Mouse (Mus musculus): Measurements from ENCODE around the gene Tbl2. TPM values are rescaled to one million over a fixed set of nuclear protein-coding genes. Genes with fewer than 3 reads are reported as not detected.

Gene Tbl2
- polyA plus RNA-seq, 1 experiment from 2014 or later: 16.4 TPM

- WGBS: under 1% methylated on average over 95 of the region's 102 CpGs
- Histone ChIP-seq H3K4me1 (ENCODE audit: control insufficient read depth, insufficient read depth, low read length) (peaks cover 24% of the 10 kb centered on the region), H3K27ac (ENCODE audit: low read depth, low read length) (peak overlapping the region; percentile 93), H3K9me3 (ENCODE audit: control insufficient read depth, low read length) (no peaks in the 10 kb centered on the region), H3K4me3 (ENCODE audit: low read depth, low read length) (peak overlapping the region; percentile 99), H3K4me2 (ENCODE audit: low read depth, low read length) (peak overlapping the region; percentile 76), H3K27me3 (ENCODE audit: control insufficient read depth, insufficient read depth, low read length) (no peaks in the 10 kb centered on the region), H3K9ac (replicated peaks; ENCODE audit: low read depth, low read length) (peak overlapping the region; percentile 89), H3K36me3 (ENCODE audit: control insufficient read depth, insufficient read depth, low read length) (0 out of 2 replicates have a peak, but pooled peaks cover 5% of the 10 kb centered on the region)
- peak; percentile 67 for ATAC-seq (ENCODE audit: low read depth)
These were observed 38.1 kb downstream of the Tbl2 start for GRCm38 (mm10) chr5:135187349-135188213.

GRCm38 (mm10) chr5:135188214-135188554 is 38.7 kb downstream of the Tbl2 start:
- 1% methylated on average over 8 of the region's 8 CpGs for WGBS
- no peak for ATAC-seq (ENCODE audit: low read depth)
- peak overlapping the region; percentile 93 for H3K27ac ChIP-seq (ENCODE audit: low read depth, low read length)
- H3K9me3 ChIP-seq (ENCODE audit: control insufficient read depth, low read length): no peaks in the 10 kb centered on the region
- 0 out of 2 replicates have a peak, but pooled peaks cover 5% of the 10 kb centered on the region for H3K36me3 ChIP-seq (ENCODE audit: control insufficient read depth, insufficient read depth, low read length)
- H3K27me3 ChIP-seq (ENCODE audit: control insufficient read depth, insufficient read depth, low read length): no peaks in the 10 kb centered on the region
- peak overlapping the region; percentile 99 for H3K4me3 ChIP-seq (ENCODE audit: low read depth, low read length)
- H3K9ac ChIP-seq (replicated peaks; ENCODE audit: low read depth, low read length): peak overlapping the region; percentile 89
- peak overlapping the region; percentile 76 for H3K4me2 ChIP-seq (ENCODE audit: low read depth, low read length)
- peaks cover 24% of the 10 kb centered on the region for H3K4me1 ChIP-seq (ENCODE audit: control insufficient read depth, insufficient read depth, low read length)

DNA sequence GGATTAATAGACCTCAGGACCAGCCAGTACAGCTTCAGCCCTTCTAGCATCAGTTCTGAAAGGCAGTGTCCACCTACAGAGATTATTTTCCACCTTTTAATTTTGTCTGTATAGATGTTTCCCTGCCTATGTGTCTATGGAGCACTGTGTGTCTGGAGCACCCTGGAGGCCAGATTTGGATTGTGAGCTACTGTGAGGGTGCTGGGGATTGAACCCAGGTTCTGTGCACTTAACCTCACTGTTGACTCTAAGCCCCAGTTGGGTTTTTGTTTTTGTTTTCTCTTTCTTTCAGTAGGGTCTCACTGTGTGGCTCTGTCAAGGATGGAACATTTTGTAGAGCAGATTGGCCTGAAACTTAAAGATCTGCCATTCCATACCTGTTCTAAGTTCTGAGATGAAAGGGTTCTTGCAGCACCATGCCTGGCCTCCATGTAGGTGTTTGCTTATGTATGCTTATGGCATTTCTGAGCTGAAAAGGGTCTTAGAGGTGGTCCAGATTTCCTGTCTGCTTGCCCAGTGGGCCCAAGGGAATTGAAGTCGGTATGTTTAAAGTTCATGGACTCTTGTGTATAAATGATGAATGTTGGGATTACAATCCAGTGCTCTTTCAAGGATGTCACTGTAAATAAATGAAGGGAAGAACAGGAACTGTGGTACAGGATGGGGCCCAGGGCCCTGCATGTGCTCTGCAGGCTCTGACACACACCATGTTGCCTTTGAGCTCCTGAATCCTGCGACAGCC is 40.0 kb downstream of the Tbl2 start:
- peaks cover 24% of the 10 kb centered on the region for H3K4me1 ChIP-seq (ENCODE audit: control insufficient read depth, insufficient read depth, low read length)
- ATAC-seq (ENCODE audit: low read depth): no peak

DNA sequence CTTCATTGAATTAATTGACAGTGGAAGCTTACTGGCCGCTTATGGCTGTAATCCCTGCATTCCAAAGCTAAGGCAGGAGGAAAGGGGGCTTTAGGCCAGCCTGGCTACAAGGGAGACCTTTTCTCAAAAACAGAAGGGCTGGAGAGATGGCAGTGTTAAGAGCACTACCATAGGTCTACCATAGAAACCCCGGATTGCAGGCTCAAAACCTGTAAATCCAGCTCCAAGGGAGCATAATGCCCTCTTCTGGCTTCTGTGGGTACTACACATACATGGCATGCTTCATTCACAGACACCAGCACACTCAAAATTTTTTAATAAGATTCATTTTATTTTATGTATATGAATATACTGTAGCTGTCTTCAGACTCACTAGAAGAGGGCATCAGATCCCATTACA is 42.2 kb downstream of the Tbl2 start:
- Histone ChIP-seq H3K36me3 (ENCODE audit: control insufficient read depth, insufficient read depth, low read length) (0 out of 2 replicates have a peak, but pooled peaks cover 5% of the 10 kb centered on the region), H3K4me3 (ENCODE audit: low read depth, low read length) (no peak overlapping the region), H3K27ac (ENCODE audit: low read depth, low read length) (no peak overlapping the region), H3K4me2 (ENCODE audit: low read depth, low read length) (no peak overlapping the region), H3K27me3 (ENCODE audit: control insufficient read depth, insufficient read depth, low read length) (no peaks in the 10 kb centered on the region), H3K4me1 (ENCODE audit: control insufficient read depth, insufficient read depth, low read length) (peaks cover 24% of the 10 kb centered on the region), H3K9me3 (ENCODE audit: control insufficient read depth, low read length) (no peaks in the 10 kb centered on the region), H3K9ac (replicated peaks; ENCODE audit: low read depth, low read length) (no peak overlapping the region)
- WGBS: 30% methylated on average over 2 of the region's 2 CpGs
- ATAC-seq (ENCODE audit: low read depth): no peak

More for the DNA sequence above, 40.0 kb downstream of the Tbl2 start:
- H3K36me3 ChIP-seq (ENCODE audit: control insufficient read depth, insufficient read depth, low read length): 0 out of 2 replicates have a peak, but pooled peaks cover 5% of the 10 kb centered on the region
- no peak overlapping the region for H3K9ac ChIP-seq (replicated peaks; ENCODE audit: low read depth, low read length)
- no peaks in the 10 kb centered on the region for H3K27me3 ChIP-seq (ENCODE audit: control insufficient read depth, insufficient read depth, low read length)
- H3K4me3 ChIP-seq (ENCODE audit: low read depth, low read length): peak overlapping the region; percentile 99; the same call in 1 of the 2 replicates
- no peak overlapping the region for H3K27ac ChIP-seq (ENCODE audit: low read depth, low read length)
- no peaks in the 10 kb centered on the region for H3K9me3 ChIP-seq (ENCODE audit: control insufficient read depth, low read length)
- WGBS: 58% methylated on average over 2 of the region's 2 CpGs
- peak overlapping the region; percentile 76 for H3K4me2 ChIP-seq (ENCODE audit: low read depth, low read length)

DNA sequence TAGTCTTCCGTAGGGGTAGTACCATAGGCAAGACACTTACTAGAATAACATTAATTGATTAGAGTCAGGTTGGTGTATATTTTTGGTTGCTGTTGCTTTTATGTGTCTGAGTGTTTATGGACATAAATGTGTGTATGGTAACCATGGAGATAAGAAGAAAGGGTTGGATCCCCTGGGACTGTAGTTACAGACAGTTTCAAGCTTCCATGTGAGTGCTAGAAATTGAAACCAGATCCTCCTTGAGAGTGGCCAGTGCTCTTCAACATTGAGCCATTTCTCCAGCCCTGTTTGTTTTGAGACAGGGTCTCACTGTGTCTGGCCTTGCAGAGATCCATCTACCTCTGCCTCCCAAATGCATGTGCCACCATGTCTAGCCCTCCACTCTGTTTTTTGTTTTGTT is 43.0 kb downstream of the Tbl2 start:
- 88% methylated on average over 1 of the region's 1 CpGs for WGBS
- no peak overlapping the region for H3K9ac ChIP-seq (replicated peaks; ENCODE audit: low read depth, low read length)
- peaks cover 24% of the 10 kb centered on the region for H3K4me1 ChIP-seq (ENCODE audit: control insufficient read depth, insufficient read depth, low read length)

DNA sequence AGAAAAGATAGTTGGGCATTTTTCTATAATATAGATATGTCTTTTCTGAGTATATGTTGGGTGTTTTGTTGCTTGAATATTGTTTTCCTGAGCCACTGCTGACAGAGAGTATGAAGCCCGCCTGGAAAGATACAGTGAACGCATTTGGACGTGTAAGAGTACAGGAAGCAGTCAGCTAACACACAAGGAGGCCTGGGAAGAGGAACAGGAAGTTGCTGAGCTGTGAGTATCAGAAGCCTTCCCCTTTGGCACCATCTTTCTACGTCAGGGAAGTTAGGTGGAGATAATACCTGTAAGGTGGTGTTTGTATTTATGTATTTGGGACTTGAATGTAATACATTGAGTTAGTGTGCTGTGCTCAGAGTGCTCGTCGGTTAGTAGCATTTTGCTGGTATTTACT is 46.9 kb downstream of the Tbl2 start:
- Histone ChIP-seq H3K9ac (replicated peaks; ENCODE audit: low read depth, low read length) (no peak overlapping the region), H3K27me3 (ENCODE audit: control insufficient read depth, insufficient read depth, low read length) (no peaks in the 10 kb centered on the region), H3K4me1 (ENCODE audit: control insufficient read depth, insufficient read depth, low read length) (no peaks in the 10 kb centered on the region), H3K4me2 (ENCODE audit: low read depth, low read length) (no peak overlapping the region), H3K36me3 (ENCODE audit: control insufficient read depth, insufficient read depth, low read length) (peaks cover 5% of the 10 kb centered on the region; the same call in 1 of the 2 replicates), H3K9me3 (ENCODE audit: control insufficient read depth, low read length) (no peaks in the 10 kb centered on the region), H3K27ac (ENCODE audit: low read depth, low read length) (no peak overlapping the region), H3K4me3 (ENCODE audit: low read depth, low read length) (no peak overlapping the region)
- no peak for ATAC-seq (ENCODE audit: low read depth)
- WGBS: 84% methylated on average over 6 of the region's 6 CpGs

More for the DNA sequence above, 43.0 kb downstream of the Tbl2 start:
- no peak overlapping the region for H3K27ac ChIP-seq (ENCODE audit: low read depth, low read length)
- no peak overlapping the region for H3K4me3 ChIP-seq (ENCODE audit: low read depth, low read length)
- no peak overlapping the region for H3K4me2 ChIP-seq (ENCODE audit: low read depth, low read length)
- H3K9me3 ChIP-seq (ENCODE audit: control insufficient read depth, low read length): no peaks in the 10 kb centered on the region
- H3K27me3 ChIP-seq (ENCODE audit: control insufficient read depth, insufficient read depth, low read length): no peaks in the 10 kb centered on the region
- no peak for ATAC-seq (ENCODE audit: low read depth)
- 0 out of 2 replicates have a peak, but pooled peaks cover 5% of the 10 kb centered on the region for H3K36me3 ChIP-seq (ENCODE audit: control insufficient read depth, insufficient read depth, low read length)

- WGBS: 87% methylated on average over 3 of the region's 3 CpGs
- H3K9ac ChIP-seq (replicated peaks; ENCODE audit: low read depth, low read length): no peak overlapping the region
- H3K27me3 ChIP-seq (ENCODE audit: control insufficient read depth, insufficient read depth, low read length): no peaks in the 10 kb centered on the region
- no peak overlapping the region for H3K4me3 ChIP-seq (ENCODE audit: low read depth, low read length)
- no peaks in the 10 kb centered on the region for H3K4me1 ChIP-seq (ENCODE audit: control insufficient read depth, insufficient read depth, low read length)
- no peak overlapping the region for H3K27ac ChIP-seq (ENCODE audit: low read depth, low read length)
- ATAC-seq (ENCODE audit: low read depth): no peak
- H3K9me3 ChIP-seq (ENCODE audit: control insufficient read depth, low read length): no peaks in the 10 kb centered on the region
- peaks cover 28% of the 10 kb centered on the region; the same call in 1 of the 2 replicates for H3K36me3 ChIP-seq (ENCODE audit: control insufficient read depth, insufficient read depth, low read length)
- H3K4me2 ChIP-seq (ENCODE audit: low read depth, low read length): no peak overlapping the region
These were observed 53.3 kb downstream of the Tbl2 start for GRCm38 (mm10) chr5:135202763-135203162.

- 93% methylated on average over 1 of the region's 1 CpGs for WGBS
- no peak overlapping the region for H3K4me2 ChIP-seq (ENCODE audit: low read depth, low read length)
These were observed 58.7 kb downstream of the Tbl2 start for GRCm38 (mm10) chr5:135208197-135208596.

More at GRCm38 (mm10) chr5:135208197-135208596, 58.7 kb downstream of the Tbl2 start:
- no peak overlapping the region for H3K4me3 ChIP-seq (ENCODE audit: low read depth, low read length)
- no peak overlapping the region for H3K9ac ChIP-seq (replicated peaks; ENCODE audit: low read depth, low read length)
- H3K9me3 ChIP-seq (ENCODE audit: control insufficient read depth, low read length): no peaks in the 10 kb centered on the region
- ATAC-seq (ENCODE audit: low read depth): no peak
- no peak overlapping the region for H3K27ac ChIP-seq (ENCODE audit: low read depth, low read length)
- peaks cover 59% of the 10 kb centered on the region for H3K36me3 ChIP-seq (ENCODE audit: control insufficient read depth, insufficient read depth, low read length)
- no peaks in the 10 kb centered on the region for H3K27me3 ChIP-seq (ENCODE audit: control insufficient read depth, insufficient read depth, low read length)
- no peaks in the 10 kb centered on the region for H3K4me1 ChIP-seq (ENCODE audit: control insufficient read depth, insufficient read depth, low read length)

Data from neural tube, embryonic 14.5 days (tissue).